In the genomic region with DNA sequence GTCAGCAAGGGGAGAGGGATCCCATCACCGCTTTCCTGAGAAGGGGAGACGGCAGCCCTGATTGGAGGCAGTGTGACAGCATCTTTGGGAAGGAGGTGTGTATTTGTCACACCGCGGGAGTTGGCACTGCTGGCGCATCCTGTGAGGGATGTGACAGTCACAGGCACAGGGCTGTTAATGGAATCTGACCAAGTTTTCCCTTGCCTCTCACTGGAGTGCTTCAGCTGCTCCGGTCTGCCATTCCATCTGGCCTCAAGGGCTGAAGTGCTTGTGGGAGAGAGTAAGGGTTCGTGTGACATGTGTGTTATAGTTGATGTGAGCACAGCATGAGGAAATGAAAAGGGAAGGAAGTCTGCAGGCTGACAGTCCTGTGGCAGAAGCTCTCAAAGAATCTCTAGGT, we compare ENCODE assay signal across 9 mouse cellular contexts. TPM values are rescaled to one million over a fixed set of nuclear protein-coding genes. Genes with fewer than 3 reads are reported as not detected.
A peak's percentile ranks its signal among the peaks of the same experiment; 100 is the strongest.
DNase-seq lines count a peak whose midpoint lies in the region; ATAC-seq lines count a peak whose summit lies in the region.
"Had no signal": no experiment of that assay in that cellular context is flagged by ENCODE, and none has a peak within 500 bp of the region (broad histone marks: within the 10 kb centered on the region; RNA-seq: fewer than 3 reads in every experiment).

No protein-coding gene starts in this region.

- 65% methylated on average over 7 of the region's 7 CpGs for WGBS in embryonic facial prominence, embryonic 14.5 days
- 74% methylated on average over 7 of the region's 7 CpGs for WGBS in embryonic facial prominence, embryonic 10.5 days
- 64% methylated on average over 7 of the region's 7 CpGs for WGBS in limb, embryonic 10.5 days

- no peaks in the 10 kb centered on the region for H3K27me3 ChIP-seq in embryonic facial prominence, embryonic 14.5 days (replicated peaks; ENCODE audit: control insufficient read depth, insufficient read depth, low read length)
- no peaks in the 10 kb centered on the region for H3K27me3 ChIP-seq in embryonic facial prominence, embryonic 10.5 days (replicated peaks; ENCODE audit: low read depth, poor library complexity, severe bottlenecking)
- no peaks in the 10 kb centered on the region for H3K27me3 ChIP-seq in limb, embryonic 10.5 days (ENCODE audit: low read depth, poor library complexity, severe bottlenecking)

- peak; percentile 31 for DNase-seq in embryonic facial prominence, embryonic 14.5 days (ENCODE audit: low spot score)
- no peak for DNase-seq in embryonic facial prominence, embryonic 10.5 days (ENCODE audit: low spot score)
- DNase-seq in cerebellum, postnatal 14 days: peak; percentile 98 to 99
- DNase-seq in layer of hippocampus, adult 9-10 months (ENCODE audit: low spot score): peak; percentile 45
- DNase-seq in retina, postnatal 1 day: peak; percentile 64
- no peak for DNase-seq in limb, embryonic 10.5 days (ENCODE audit: low spot score)

- no peaks in the 10 kb centered on the region for H3K4me1 ChIP-seq in embryonic facial prominence, embryonic 14.5 days (ENCODE audit: control insufficient read depth, insufficient read depth, low read length)
- peaks cover 8% of the 10 kb centered on the region; the same call in 1 of the 2 replicates for H3K4me1 ChIP-seq in embryonic facial prominence, embryonic 10.5 days
- H3K4me1 ChIP-seq in limb, embryonic 10.5 days: peaks cover 5% of the 10 kb centered on the region

- H3K9ac ChIP-seq in embryonic facial prominence, embryonic 14.5 days (ENCODE audit: low read depth, low read length): no peak overlapping the region

- no peaks in the 10 kb centered on the region for H3K36me3 ChIP-seq in embryonic facial prominence, embryonic 14.5 days (ENCODE audit: control insufficient read depth, insufficient read depth, low read length)
- no peaks in the 10 kb centered on the region for H3K36me3 ChIP-seq in embryonic facial prominence, embryonic 10.5 days (replicated peaks)
- no peaks in the 10 kb centered on the region for H3K36me3 ChIP-seq in limb, embryonic 10.5 days

- no peak overlapping the region for H3K4me2 ChIP-seq in embryonic facial prominence, embryonic 14.5 days (ENCODE audit: low read depth, low read length)

- ATAC-seq in embryonic facial prominence, embryonic 14.5 days (ENCODE audit: low read depth): no peak; the same call in 1 of the 2 replicates
- ATAC-seq in erythroblast, adult 5-6 weeks (replicated peaks; ENCODE audit: low FRiP score, poor library complexity, severe bottlenecking): no peak
- no peak for ATAC-seq in megakaryocyte-erythroid progenitor cell, adult 5-6 weeks (replicated peaks; ENCODE audit: low FRiP score, low TSS enrichment, poor library complexity, severe bottlenecking)

- no peak overlapping the region for H3K27ac ChIP-seq in embryonic facial prominence, embryonic 14.5 days (replicated peaks; ENCODE audit: low read depth, low read length)
- no peak overlapping the region for H3K27ac ChIP-seq in embryonic facial prominence, embryonic 10.5 days (replicated peaks)
- no peak overlapping the region for H3K27ac ChIP-seq in limb, embryonic 10.5 days

- H3K4me3 ChIP-seq in embryonic facial prominence, embryonic 14.5 days (ENCODE audit: low read depth, low read length): no peak overlapping the region
- no peak overlapping the region for H3K4me3 ChIP-seq in embryonic facial prominence, embryonic 10.5 days
- H3K4me3 ChIP-seq in limb, embryonic 10.5 days: no peak overlapping the region
- H3K4me3 ChIP-seq: myocyte had no signal

- peaks cover 9% of the 10 kb centered on the region; the same call in 1 of the 2 replicates for H3K9me3 ChIP-seq in embryonic facial prominence, embryonic 14.5 days (ENCODE audit: control insufficient read depth, low read length)
- H3K9me3 ChIP-seq in embryonic facial prominence, embryonic 10.5 days: peaks cover 5% of the 10 kb centered on the region; the same call in 1 of the 2 replicates
- H3K9me3 ChIP-seq in limb, embryonic 10.5 days (replicated peaks): no peaks in the 10 kb centered on the region

RNA-seq across cellular contexts. Expression of a gene that starts 59.0 kb away (rescaled TPM):
- 45.9 and 55.1 TPM in 2 replicates for polyA plus RNA-seq in embryonic facial prominence, embryonic 14.5 days (2014; fragmentation: Nextera tagmentation; extraction: Ambion mirVana)
- 62.9 and 64.8 TPM in 2 replicates for polyA plus RNA-seq in embryonic facial prominence, embryonic 10.5 days (2016; fragmentation: Nextera tagmentation; extraction: Ambion mirVana)
- polyA plus RNA-seq in limb, embryonic 10.5 days (2016; fragmentation: Nextera tagmentation; extraction: Ambion mirVana): 63.5 and 67.6 TPM in 2 replicates
- 6.5 and 10.0 TPM in 2 replicates for total RNA-seq in erythroblast, adult 5-6 weeks (2015; ENCODE audit: low replicate concordance)
- total RNA-seq in erythroblast, adult 5-6 weeks (2017; ENCODE audit: low replicate concordance): 4.7 and 6.7 TPM in 2 replicates
- 10.7 and 21.3 TPM in 2 replicates for total RNA-seq in megakaryocyte-erythroid progenitor cell, adult 5-6 weeks (2014; fragmentation: Nextera tagmentation)
- 5.1 and 7.7 TPM in 2 replicates for total RNA-seq in megakaryocyte-erythroid progenitor cell, adult 5-6 weeks (2017)

Comparison
In these comparisons a context has a peak if more than half of its experiments do, and no peak if none do; other contexts are left out.
1. DNase-seq: peak in embryonic facial prominence, embryonic 14.5 days (single experiment), cerebellum, postnatal 14 days (2 of 2), layer of hippocampus, adult 9-10 months (single experiment) and retina, postnatal 1 day (single experiment); none in embryonic facial prominence, embryonic 10.5 days (single experiment) and limb, embryonic 10.5 days (single experiment).